Mouse (Mus musculus) lung, embryonic 14.5 days (tissue): ENCODE results near the gene Abcb8. TPM values are rescaled to one million over a fixed set of nuclear protein-coding genes. Genes with fewer than 3 reads are reported as not detected.

ENCODE experiments used
- ATAC-seq: fragments of 200-750 bp; cut with Nextera tagmentation; 2 replicates; pipeline ENCODE4 v1.8.0; 2017; ENCODE audit warnings: mild to moderate bottlenecking, moderate TSS enrichment, moderate library complexity; ENCODE audit not compliant: insufficient read depth
- DNase-seq: peaks from one replicate; pipeline ENCODE4 v3.0.0-alpha.2; 2015
- H3K27ac ChIP-seq: fragments of 300-500 bp; sonication (generic); 2 replicates; pipeline ENCODE4 v1.5.1; 2014; ENCODE audit warnings: low read depth, mild to moderate bottlenecking, moderate library complexity
- H3K27me3 ChIP-seq: fragments of 300-500 bp; sonication (generic); 2 replicates; pipeline ENCODE4 v1.6.1; 2014; ENCODE audit warnings: low read length, control low read depth; ENCODE audit not compliant: insufficient read depth
- H3K36me3 ChIP-seq: fragments of 300-500 bp; sonication (generic); 2 replicates; pipeline ENCODE4 v1.6.1; 2014; ENCODE audit warnings: control low read depth; ENCODE audit not compliant: insufficient read depth
- H3K4me1 ChIP-seq: fragments of 300-500 bp; sonication (generic); 2 replicates; pipeline ENCODE4 v1.6.1; 2014; ENCODE audit warnings: antibody characterized with exemption, control low read depth; ENCODE audit not compliant: insufficient read depth
- H3K4me2 ChIP-seq: fragments of 300-500 bp; sonication (generic); 2 replicates; pipeline ENCODE4 v1.6.1; 2014; ENCODE audit warnings: mild to moderate bottlenecking
- H3K4me3 ChIP-seq: fragments of 300-500 bp; sonication (generic); 2 replicates; pipeline ENCODE4 v1.5.1; 2014; ENCODE audit warnings: low read depth, low read length
- H3K9ac ChIP-seq: fragments of 300-500 bp; sonication (generic); 2 replicates; pipeline ENCODE4 v1.6.1; 2014
- H3K9me3 ChIP-seq: fragments of 300-500 bp; sonication (generic); 2 replicates; pipeline ENCODE4 v1.6.1; 2016; ENCODE audit warnings: low read depth, low read length, control low read depth
- CTCF ChIP-seq: IDR thresholded peaks from 2 replicates; pipeline ENCODE4 v1.5.1; 2016; ENCODE audit warnings: antibody characterized with exemption, low read depth
- WGBS: fragments of 180-500 bp; shearing (Covaris S2); extraction: QIAGEN DNeasy Blood & Tissue Kit; methylation state at CpG from one replicate; pipeline ENCODE4 v1.1.7; 2014; 5-methylcytosine and 5-hydroxymethylcytosine counted together
- polyA plus RNA-seq: library from polyadenylated mRNA; unstranded; fragments of >200 nt; fragmentation: Nextera tagmentation; extraction: Ambion mirVana; gene quantifications from 2 replicates; pipeline ENCODE4 v1.2.1, GENCODE M21; 2014

Gene Abcb8
- polyA plus RNA-seq, 1 experiment from 2014 or later, result 43.5 TPM

DNA sequence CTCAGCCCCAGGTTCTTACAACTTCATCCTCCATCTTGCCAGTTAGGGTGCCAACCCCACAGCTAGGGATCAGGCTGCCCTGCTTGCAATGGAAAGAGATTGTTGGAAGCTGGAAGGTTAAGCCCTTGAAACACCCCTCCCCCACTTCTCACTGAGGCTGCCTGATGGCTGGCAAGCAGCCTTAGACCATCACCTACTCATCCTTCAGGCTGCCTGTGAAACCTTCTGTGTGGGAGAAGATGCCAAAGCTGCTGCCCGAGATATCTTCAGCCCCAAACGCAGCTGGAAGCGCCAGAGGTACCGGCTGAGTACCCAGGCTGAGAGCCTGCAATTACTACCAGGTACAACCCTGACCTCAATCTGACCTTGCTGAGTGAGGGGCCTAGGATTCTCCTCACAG, 14.0 kb upstream of the Abcb8 start:
- 59% methylated on average over 4 of the region's 4 CpGs for WGBS
- no peaks in the 10 kb centered on the region for H3K4me1 ChIP-seq
- no peak overlapping the region for H3K4me3 ChIP-seq
- H3K9me3 ChIP-seq, result no peaks in the 10 kb centered on the region
- H3K9ac ChIP-seq, result no peak overlapping the region
- H3K27me3 ChIP-seq, result no peaks in the 10 kb centered on the region
- H3K36me3 ChIP-seq, result no peaks in the 10 kb centered on the region
- no peak overlapping the region for H3K27ac ChIP-seq
- no peak overlapping the region for H3K4me2 ChIP-seq
- DNase-seq, result no peak
- TF ChIP-seq CTCF, result no peak
- no peak for ATAC-seq

DNA sequence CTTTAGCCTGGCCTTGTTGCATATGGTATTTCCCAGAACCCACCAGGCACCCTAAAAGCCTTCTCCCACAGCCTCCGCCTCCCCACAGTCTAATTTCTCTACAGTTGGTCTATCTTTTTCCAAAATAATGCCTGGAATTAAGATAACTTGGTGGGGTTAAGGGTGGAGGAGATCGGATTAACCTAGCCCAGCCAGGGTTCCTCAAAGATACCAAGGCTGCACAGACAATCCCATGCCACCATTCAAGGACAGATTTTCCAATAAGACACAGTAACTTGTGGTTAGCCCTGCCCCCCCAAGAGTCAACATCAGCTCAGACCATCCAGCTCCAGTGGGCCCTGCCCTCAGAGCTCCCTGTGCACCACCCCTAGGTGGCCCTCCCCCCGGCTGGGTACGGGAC, 13.0 kb upstream of the Abcb8 start:
- DNase-seq, result no peak
- no peak for TF ChIP-seq CTCF
- H3K36me3 ChIP-seq, result no peaks in the 10 kb centered on the region
- no peaks in the 10 kb centered on the region for H3K9me3 ChIP-seq
- no peak overlapping the region for H3K4me3 ChIP-seq
- WGBS, result 94% methylated on average over 4 of the region's 4 CpGs
- no peak overlapping the region for H3K27ac ChIP-seq
- no peaks in the 10 kb centered on the region for H3K27me3 ChIP-seq
- H3K4me1 ChIP-seq, result no peaks in the 10 kb centered on the region
- no peak overlapping the region for H3K9ac ChIP-seq
- no peak overlapping the region for H3K4me2 ChIP-seq
- no peak for ATAC-seq

GRCm38 (mm10) chr5:24381486-24381885, 12.0 kb upstream of the Abcb8 start:
- DNase-seq (no peak), ATAC-seq (no peak)
- H3K9me3 ChIP-seq, result no peaks in the 10 kb centered on the region
- no peak overlapping the region for H3K27ac ChIP-seq
- H3K4me2 ChIP-seq, result no peak overlapping the region
- TF ChIP-seq CTCF, result no peak
- 62% methylated on average over 6 of the region's 6 CpGs for WGBS
- no peak overlapping the region for H3K9ac ChIP-seq
- no peaks in the 10 kb centered on the region for H3K36me3 ChIP-seq
- H3K4me1 ChIP-seq, result no peaks in the 10 kb centered on the region
- no peak overlapping the region for H3K4me3 ChIP-seq
- H3K27me3 ChIP-seq, result peaks cover 7% of the 10 kb centered on the region; the same call in 1 of the 2 replicates

DNA sequence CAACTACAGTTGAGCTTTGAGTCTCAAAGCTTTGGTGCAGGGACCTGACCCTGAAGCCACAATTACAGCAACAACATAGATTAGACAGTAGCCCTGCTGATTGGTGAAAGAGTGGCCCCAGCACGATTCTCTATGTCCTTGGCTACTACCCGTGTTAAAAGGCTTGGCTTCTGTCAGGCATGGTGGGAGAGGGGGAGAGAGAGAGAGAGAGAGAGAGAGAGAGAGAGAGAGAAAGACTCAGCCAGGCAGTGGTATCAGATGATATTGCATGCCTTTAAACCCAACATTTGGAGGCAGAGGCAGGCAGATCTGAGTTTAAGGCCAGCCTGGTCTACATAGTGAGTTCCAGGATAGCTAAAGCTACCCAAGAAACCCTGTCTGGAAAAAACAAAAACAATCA, 11.5 kb upstream of the Abcb8 start:
- Histone ChIP-seq H3K27ac (no peak overlapping the region), H3K4me3 (no peak overlapping the region), H3K9ac (no peak overlapping the region), H3K4me1 (no peaks in the 10 kb centered on the region), H3K9me3 (no peaks in the 10 kb centered on the region), H3K36me3 (no peaks in the 10 kb centered on the region), H3K27me3 (peaks cover 12% of the 10 kb centered on the region; the same call in 1 of the 2 replicates), H3K4me2 (no peak overlapping the region)
- 74% methylated on average over 2 of the region's 2 CpGs for WGBS
- ATAC-seq, result no peak
- no peak for TF ChIP-seq CTCF
- no peak for DNase-seq

DNA sequence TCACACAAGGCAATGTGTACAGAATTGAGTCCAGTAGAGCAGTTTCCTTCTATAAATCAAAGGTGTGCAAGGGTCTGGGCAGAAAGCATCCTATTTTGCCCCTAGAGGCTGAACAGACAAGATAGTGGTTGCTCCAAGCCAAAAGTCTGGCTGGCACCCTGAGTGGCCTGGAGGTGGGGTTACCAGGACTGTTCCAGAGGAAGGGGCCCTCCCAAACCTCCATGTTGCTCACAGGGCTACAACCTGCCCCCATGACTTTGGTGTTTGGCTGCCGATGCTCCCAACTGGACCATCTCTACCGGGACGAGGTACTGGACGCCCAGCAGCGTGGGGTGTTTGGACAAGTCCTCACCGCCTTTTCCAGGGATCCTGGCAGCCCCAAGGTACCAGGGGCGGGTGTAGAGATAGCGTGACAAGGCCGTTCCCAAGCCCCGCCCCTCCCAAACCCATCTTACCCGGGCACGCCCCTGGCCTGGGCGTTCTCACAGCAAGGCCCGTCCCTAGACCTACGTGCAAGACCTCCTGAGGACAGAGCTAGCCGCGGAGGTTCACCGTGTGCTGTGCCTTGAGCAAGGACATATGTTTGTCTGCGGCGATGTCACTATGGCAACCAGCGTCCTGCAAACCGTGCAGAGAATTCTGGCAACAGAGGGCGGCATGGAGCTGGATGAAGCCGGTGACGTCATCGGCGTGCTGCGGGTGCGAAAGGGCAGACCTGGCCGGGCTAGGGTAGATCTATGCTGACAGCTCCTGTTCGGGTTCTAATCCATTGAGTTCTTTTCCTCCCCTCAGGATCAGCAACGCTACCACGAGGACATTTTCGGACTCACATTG, 10.2 kb upstream of the Abcb8 start:
- peak overlapping the region; percentile 27 for H3K9ac ChIP-seq
- peak overlapping the region; percentile 41 for H3K4me3 ChIP-seq
- H3K36me3 ChIP-seq, result no peaks in the 10 kb centered on the region
- DNase-seq (peak; percentile 96), ATAC-seq (peak; percentile 89)
- WGBS, result under 1% methylated on average over 34 of the region's 34 CpGs
- H3K27ac ChIP-seq, result no peak overlapping the region
- peak; percentile 71 for TF ChIP-seq CTCF
- H3K27me3 ChIP-seq, result peaks cover 25% of the 10 kb centered on the region
- peak overlapping the region; percentile 69 for H3K4me2 ChIP-seq
- 0 out of 2 replicates have a peak, but pooled peaks cover 4% of the 10 kb centered on the region for H3K4me1 ChIP-seq
- no peaks in the 10 kb centered on the region for H3K9me3 ChIP-seq

- ATAC-seq, result no peak
- Histone ChIP-seq H3K9me3 (no peaks in the 10 kb centered on the region), H3K4me1 (0 out of 2 replicates have a peak, but pooled peaks cover 4% of the 10 kb centered on the region), H3K27me3 (peaks cover 32% of the 10 kb centered on the region), H3K4me2 (no peak overlapping the region), H3K4me3 (no peak overlapping the region), H3K9ac (no peak overlapping the region), H3K36me3 (no peaks in the 10 kb centered on the region), H3K27ac (no peak overlapping the region)
- WGBS, result 55% methylated on average over 6 of the region's 6 CpGs
- no peak for TF ChIP-seq CTCF
- no peak for DNase-seq
Measured at GRCm38 (mm10) chr5:24384407-24384806, 9.1 kb upstream of the Abcb8 start.

- no peak overlapping the region for H3K27ac ChIP-seq
- H3K36me3 ChIP-seq, result no peaks in the 10 kb centered on the region
- no peak for DNase-seq
- no peaks in the 10 kb centered on the region for H3K9me3 ChIP-seq
- H3K4me3 ChIP-seq, result no peak overlapping the region
- no peak overlapping the region for H3K4me2 ChIP-seq
- ATAC-seq, result no peak
- H3K4me1 ChIP-seq, result 0 out of 2 replicates have a peak, but pooled peaks cover 4% of the 10 kb centered on the region
- no peak for TF ChIP-seq CTCF
- no peak overlapping the region for H3K9ac ChIP-seq
- WGBS, result 85% methylated on average over 5 of the region's 5 CpGs
- peaks cover 32% of the 10 kb centered on the region for H3K27me3 ChIP-seq
Measured at GRCm38 (mm10) chr5:24385374-24385773, 8.1 kb upstream of the Abcb8 start.
